In the genomic region with DNA sequence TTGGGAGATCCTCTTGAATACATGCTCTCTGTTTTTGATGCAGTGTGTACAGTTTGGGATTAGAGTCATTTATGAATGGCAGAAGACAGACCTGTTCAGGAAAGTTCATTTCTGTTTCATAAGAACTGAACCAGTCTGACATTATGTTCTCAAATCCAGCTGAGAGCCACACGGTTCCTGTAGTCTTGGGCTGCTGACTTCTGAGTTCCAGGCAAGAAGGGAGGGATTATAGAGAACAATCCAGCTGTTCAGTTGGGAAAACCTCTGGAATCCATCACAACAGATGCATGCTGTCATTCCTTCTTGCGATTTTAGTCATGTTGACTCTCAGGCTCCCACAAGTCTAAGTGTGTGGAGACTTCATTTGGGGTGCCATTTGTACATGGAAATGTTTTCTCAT, we compare ENCODE assay signal across 25 mouse cellular contexts.
A peak's percentile ranks its signal among the peaks of the same experiment; 100 is the strongest.
DNase-seq lines count a peak whose midpoint lies in the region; ATAC-seq lines count a peak whose summit lies in the region.
"Had no signal": no experiment of that assay in that cellular context is flagged by ENCODE, and none has a peak within 500 bp of the region (broad histone marks: within the 10 kb centered on the region; RNA-seq: fewer than 3 reads in every experiment).

No protein-coding gene starts in this region.

- no peak overlapping the region for H3K4me2 ChIP-seq in heart, embryonic 12.5 days
- H3K4me2 ChIP-seq in heart, embryonic 11.5 days: no peak overlapping the region
- H3K4me2 ChIP-seq: embryonic facial prominence, embryonic 12.5 days; embryonic facial prominence, embryonic 15.5 days; heart, embryonic 13.5 days; hindbrain, embryonic 15.5 days had no signal

- H3K9me3 ChIP-seq in heart, embryonic 12.5 days (replicated peaks): 0 out of 2 replicates have a peak, but pooled peaks cover 4% of the 10 kb centered on the region
- no peaks in the 10 kb centered on the region for H3K9me3 ChIP-seq in heart, embryonic 11.5 days (replicated peaks; ENCODE audit: control insufficient read depth, low read length)
- H3K9me3 ChIP-seq: embryonic facial prominence, embryonic 12.5 days; embryonic facial prominence, embryonic 15.5 days; heart, embryonic 13.5 days; hindbrain, embryonic 10.5 days; hindbrain, embryonic 15.5 days had no signal

- H3K27me3 ChIP-seq in heart, embryonic 12.5 days (replicated peaks): no peaks in the 10 kb centered on the region
- H3K27me3 ChIP-seq in heart, embryonic 11.5 days (ENCODE audit: control insufficient read depth, insufficient read depth, low read length): no peaks in the 10 kb centered on the region
- H3K27me3 ChIP-seq: embryonic facial prominence, embryonic 12.5 days; embryonic facial prominence, embryonic 15.5 days; heart, embryonic 13.5 days; hindbrain, embryonic 15.5 days had no signal

- DNase-seq in heart, adult 8-10 months (ENCODE audit: low spot score): peak; percentile 16
- DNase-seq in heart, postnatal 14 days: peak; percentile 1 to 10
- DNase-seq in kidney, postnatal 10 days: peak; percentile 6
- DNase-seq in kidney, adult 18-20 months: no peak
- DNase-seq in heart, postnatal 4 days: peak; percentile 4
- DNase-seq in urinary bladder, adult 18-20 months (ENCODE audit: low spot score in 2 of 2): no peak
- DNase-seq: adrenal gland, adult 2 months; adrenal gland, postnatal 14 days; cerebellum, adult 11 months; cerebellum, adult 2 months; cerebellum, adult 9-11 months; cerebellum, postnatal 25 days; forebrain, postnatal 0 days; gastrocnemius, adult 2 months; gastrocnemius, postnatal 14 days had no signal

- no peak overlapping the region for H3K9ac ChIP-seq in heart, embryonic 12.5 days
- no peak overlapping the region for H3K9ac ChIP-seq in heart, embryonic 11.5 days (ENCODE audit: low read depth, low read length)
- H3K9ac ChIP-seq: embryonic facial prominence, embryonic 12.5 days; embryonic facial prominence, embryonic 15.5 days; forebrain, postnatal 0 days; heart, embryonic 13.5 days; hindbrain, embryonic 15.5 days had no signal

- no peak overlapping the region for H3K27ac ChIP-seq in heart, embryonic 12.5 days (ENCODE audit: poor library complexity, severe bottlenecking)
- H3K27ac ChIP-seq in heart, embryonic 11.5 days (ENCODE audit: low read depth, low read length): no peak overlapping the region
- H3K27ac ChIP-seq: embryonic facial prominence, embryonic 12.5 days; embryonic facial prominence, embryonic 15.5 days; gastrocnemius, adult 2 months; heart, embryonic 13.5 days; hindbrain, embryonic 10.5 days; hindbrain, embryonic 15.5 days had no signal

- no peak for ATAC-seq in heart, embryonic 12.5 days (ENCODE audit: insufficient number of reproducible peaks, low FRiP score)
- ATAC-seq in heart, embryonic 11.5 days (replicated peaks; ENCODE audit: insufficient number of reproducible peaks, low FRiP score, low TSS enrichment): no peak
- ATAC-seq: CD4-positive, CD25-positive, alpha-beta regulatory T cell, adult 4 months; forebrain, embryonic 14.5 days; forebrain, postnatal 0 days; intestine, postnatal 0 days had no signal

- intact Hi-C loops in heart, postnatal 14 days (cut with DNase I): no loop called here

- WGBS in heart, embryonic 12.5 days: 58% methylated on average over 2 of the region's 2 CpGs
- WGBS in heart, embryonic 11.5 days (ENCODE audit: insufficient replicate concordance): 63% methylated on average over 2 of the region's 2 CpGs

- H3K4me3 ChIP-seq in heart, embryonic 12.5 days: no peak overlapping the region
- no peak overlapping the region for H3K4me3 ChIP-seq in heart, embryonic 11.5 days (ENCODE audit: low read depth, low read length)
- H3K4me3 ChIP-seq: embryonic facial prominence, embryonic 12.5 days; embryonic facial prominence, embryonic 15.5 days; gastrocnemius, adult 2 months; heart, embryonic 13.5 days; hindbrain, embryonic 10.5 days; hindbrain, embryonic 15.5 days had no signal

- no peaks in the 10 kb centered on the region for H3K4me1 ChIP-seq in heart, embryonic 12.5 days (replicated peaks)
- H3K4me1 ChIP-seq in heart, embryonic 11.5 days (ENCODE audit: control insufficient read depth, insufficient read depth, low read length): no peaks in the 10 kb centered on the region
- H3K4me1 ChIP-seq: embryonic facial prominence, embryonic 12.5 days; embryonic facial prominence, embryonic 15.5 days; heart, embryonic 13.5 days; hindbrain, embryonic 10.5 days; hindbrain, embryonic 15.5 days had no signal

- no peaks in the 10 kb centered on the region for H3K36me3 ChIP-seq in heart, embryonic 12.5 days
- H3K36me3 ChIP-seq in heart, embryonic 11.5 days (ENCODE audit: control insufficient read depth, insufficient read depth, low read length): no peaks in the 10 kb centered on the region
- H3K36me3 ChIP-seq: embryonic facial prominence, embryonic 12.5 days; embryonic facial prominence, embryonic 15.5 days; heart, embryonic 13.5 days; hindbrain, embryonic 10.5 days; hindbrain, embryonic 15.5 days had no signal

Comparison
In these comparisons a context has a peak if more than half of its experiments do, and no peak if none do; other contexts are left out.
1. DNase-seq: peak in heart, adult 8-10 months (single experiment), heart, postnatal 14 days (2 of 2), kidney, postnatal 10 days (single experiment) and heart, postnatal 4 days (single experiment); none in kidney, adult 18-20 months (single experiment) and urinary bladder, adult 18-20 months (0 of 2).